Comparison of ENCODE assay signal across 9 mouse cellular contexts in genomic region chr10:99152063-99152462, GRCm38 (mm10). TPM values are rescaled to one million over a fixed set of nuclear protein-coding genes. Genes with fewer than 3 reads are reported as not detected.
DNase-seq lines count a peak whose midpoint lies in the region; ATAC-seq and TF ChIP-seq lines count a peak whose summit lies in the region.
"Had no signal": no experiment of that assay in that cellular context is flagged by ENCODE, and none has a peak within 500 bp of the region (broad histone marks: within the 10 kb centered on the region; RNA-seq: fewer than 3 reads in every experiment).

No protein-coding gene starts in this region.

- H3K9me3 ChIP-seq in stomach, postnatal 0 days (ENCODE audit: control insufficient read depth, low read length) = no peaks in the 10 kb centered on the region
- H3K9me3 ChIP-seq: neural tube, embryonic 12.5 days had no signal

- H3K4me3 ChIP-seq in left cerebral cortex, adult 2 months = no peak overlapping the region
- H3K4me3 ChIP-seq in liver, adult 2 months (ENCODE audit: insufficient read depth, low read depth, low read length) = no peak overlapping the region
- H3K4me3 ChIP-seq in stomach, postnatal 0 days (ENCODE audit: low read depth, low read length) = no peak overlapping the region
- H3K4me3 ChIP-seq: neural tube, embryonic 12.5 days had no signal

- WGBS in liver, adult 2 months = 76% methylated on average over 6 of the region's 6 CpGs
- 88% methylated on average over 6 of the region's 6 CpGs for WGBS in stomach, postnatal 0 days

- DNase-seq in left cerebral cortex, adult 2 months (ENCODE audit: extremely low spot score in 1 of 2, low spot score in 2 of 2) = no peak
- DNase-seq in left cerebral cortex, adult 9 months (ENCODE audit: low spot score in 2 of 2) = no peak
- peak; percentile 60 for DNase-seq in T-cell, adult 2 months (ENCODE audit: low spot score)
- peak; percentile 57 for DNase-seq in liver, adult 2 months (ENCODE audit: extremely low read depth, low read depth, low spot score)
- peak; percentile 63 for DNase-seq in stomach, postnatal 0 days (ENCODE audit: low spot score)
- no peak for DNase-seq in layer of hippocampus, adult 11-12 months (ENCODE audit: low spot score)
- no peak for DNase-seq in right cerebral cortex, postnatal 25 days
- DNase-seq: left cerebral cortex, postnatal 4 days had no signal

- no peaks in the 10 kb centered on the region for H3K79me2 ChIP-seq in liver, adult 2 months (ENCODE audit: control insufficient read depth, insufficient read depth, low read length)

- peak; percentile 83 for ATAC-seq in stomach, postnatal 0 days (ENCODE audit: low FRiP score, low TSS enrichment)

- no peak overlapping the region for H3K27ac ChIP-seq in left cerebral cortex, adult 2 months
- H3K27ac ChIP-seq in liver, adult 2 months (replicated peaks; ENCODE audit: insufficient read depth, low read depth, low read length) = no peak overlapping the region
- H3K27ac ChIP-seq in stomach, postnatal 0 days (replicated peaks) = no peak overlapping the region
- H3K27ac ChIP-seq: neural tube, embryonic 12.5 days had no signal

- H3K4me2 ChIP-seq in stomach, postnatal 0 days (replicated peaks; ENCODE audit: low read depth) = no peak overlapping the region
- H3K4me2 ChIP-seq: neural tube, embryonic 12.5 days had no signal

- TF ChIP-seq CTCF in left cerebral cortex, adult 2 months (IDR thresholded peaks at IDR 0.05) = peak; percentile 39
- TF ChIP-seq CTCF in liver, adult 2 months (IDR thresholded peaks at IDR 0.05; ENCODE audit: low read depth, low read length) = peak; percentile 44
- peak; percentile 81 for TF ChIP-seq CTCF in stomach, postnatal 0 days (IDR thresholded peaks at IDR 0.05; ENCODE audit: low read depth)

- no peak for TF ChIP-seq POLR2A in liver, adult 2 months (IDR thresholded peaks at IDR 0.05; ENCODE audit: extremely low read depth, insufficient read depth, low read length)

- intact Hi-C loops in left cerebral cortex, adult 2 months (cut with DNase I) = loop anchor here (5.0 kb wide), 1 partner anchor 45 kb away; the partner anchor contains the start of genes Galnt4 and Poc1b

- TF ChIP-seq EP300 in stomach, postnatal 0 days (optimal IDR thresholded peaks at IDR 0.05) = no peak

- H3K27me3 ChIP-seq in liver, adult 2 months (ENCODE audit: control insufficient read depth, insufficient read depth, low read length) = no peaks in the 10 kb centered on the region
- H3K27me3 ChIP-seq in stomach, postnatal 0 days (ENCODE audit: control insufficient read depth, insufficient read depth, low read length) = no peaks in the 10 kb centered on the region
- H3K27me3 ChIP-seq: neural tube, embryonic 12.5 days had no signal

- peaks cover 10% of the 10 kb centered on the region; the same call in 1 of the 2 replicates for H3K4me1 ChIP-seq in liver, adult 2 months (ENCODE audit: control insufficient read depth, insufficient read depth, low read length)
- no peaks in the 10 kb centered on the region for H3K4me1 ChIP-seq in stomach, postnatal 0 days (replicated peaks; ENCODE audit: control insufficient read depth, insufficient read depth)
- H3K4me1 ChIP-seq: neural tube, embryonic 12.5 days had no signal

- no peaks in the 10 kb centered on the region for H3K36me3 ChIP-seq in liver, adult 2 months (ENCODE audit: control insufficient read depth, insufficient read depth, low read length)
- no peaks in the 10 kb centered on the region for H3K36me3 ChIP-seq in stomach, postnatal 0 days (ENCODE audit: control insufficient read depth, insufficient read depth, low read length)

- H3K9ac ChIP-seq in liver, adult 2 months (ENCODE audit: low read depth, low read length) = no peak overlapping the region
- H3K9ac ChIP-seq in stomach, postnatal 0 days (ENCODE audit: low read length) = no peak overlapping the region
- H3K9ac ChIP-seq: neural tube, embryonic 12.5 days had no signal

RNA-seq across cellular contexts. Expression of gene Phxr2, which starts 25.9 kb away (rescaled TPM):
- not detected for total RNA-seq in left cerebral cortex, adult 2 months (2021)
- not detected in 2 replicates for total RNA-seq in liver, adult 2 months (2014; rRNA removed)
- not detected in 2 replicates for polyA plus RNA-seq in liver, adult 2 months (2012; rRNA removed)
- not detected in 2 replicates for polyA plus RNA-seq in stomach, postnatal 0 days (2015; fragmentation: Nextera tagmentation; extraction: Ambion mirVana)
- total RNA-seq: left cerebral cortex, postnatal 4 days had no signal

RNA-seq across cellular contexts. Expression of gene Galnt4, which starts 44.1 kb away (rescaled TPM):
- total RNA-seq in left cerebral cortex, adult 2 months (2021) = 1 to 10 TPM; 2.3 to 2.4 TPM
- total RNA-seq in liver, adult 2 months (2014; rRNA removed) = 6.6 and 6.9 TPM in 2 replicates
- 1.0 and 1.3 TPM in 2 replicates for polyA plus RNA-seq in liver, adult 2 months (2012; rRNA removed)
- polyA plus RNA-seq in stomach, postnatal 0 days (2015; fragmentation: Nextera tagmentation; extraction: Ambion mirVana) = 34.0 and 34.9 TPM in 2 replicates

RNA-seq across cellular contexts. Expression of gene Poc1b, which starts 45.2 kb away (rescaled TPM):
- 1 to 10 TPM; 5.8 to 8.4 TPM for total RNA-seq in left cerebral cortex, adult 2 months (2021)
- 1.8 and 2.3 TPM in 2 replicates for total RNA-seq in liver, adult 2 months (2014; rRNA removed)
- 1.7 and 2.0 TPM in 2 replicates for polyA plus RNA-seq in liver, adult 2 months (2012; rRNA removed)
- polyA plus RNA-seq in stomach, postnatal 0 days (2015; fragmentation: Nextera tagmentation; extraction: Ambion mirVana) = 6.7 and 9.4 TPM in 2 replicates

Comparison
In these comparisons a context has a peak if more than half of its experiments do, and no peak if none do; other contexts are left out.
1. DNase-seq: peak in T-cell, adult 2 months (single experiment), liver, adult 2 months (single experiment) and stomach, postnatal 0 days (single experiment); none in left cerebral cortex, adult 2 months (0 of 2), left cerebral cortex, adult 9 months (0 of 2), layer of hippocampus, adult 11-12 months (single experiment) and right cerebral cortex, postnatal 25 days (single experiment).
2. Peak in every context shown above with its lines, with median percentiles within 50 percentile points of each other: CTCF ChIP-seq.